Mouse (Mus musculus): ENCODE results near the gene Pogz.

DNA sequence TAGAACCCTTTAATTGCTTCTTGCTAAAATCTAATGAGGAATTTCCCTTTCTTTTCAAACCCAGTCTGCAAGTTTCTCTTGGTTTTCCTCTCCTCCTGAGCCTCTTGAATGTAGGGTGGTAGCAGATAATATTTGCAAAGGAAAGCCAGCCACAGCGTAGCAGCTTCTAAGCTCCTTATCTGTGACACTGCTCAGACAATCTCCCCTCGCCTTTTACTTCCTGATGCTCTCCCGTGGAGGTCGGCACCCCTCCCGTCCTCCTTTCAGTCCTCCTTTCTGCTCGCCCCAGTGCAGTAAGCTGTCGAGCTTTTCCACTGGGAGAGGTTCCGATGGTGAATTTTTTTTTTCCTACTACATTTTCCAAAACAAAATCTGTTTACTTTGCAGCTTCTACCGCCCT lies 5.3 kb upstream of the Pogz start:
- no peak for TF ChIP-seq CTCF (conservative IDR thresholded peaks at IDR 0.05; ENCODE audit: low read length)
- TF ChIP-seq POU5F1 (IDR thresholded peaks at IDR 0.05; ENCODE audit: borderline replicate concordance, low read length) = no peak
- no peak for TF ChIP-seq NANOG (IDR thresholded peaks at IDR 0.05; ENCODE audit: borderline replicate concordance, low read length)
